Mouse (Mus musculus): ENCODE measurements at regions not wholly inside any gene's neighbourhood (a gene's known extent, or its start where the extent isn't known, plus 50 kb on each side); places are given as distances from the start of the nearest gene placed in this dataset.
A peak's percentile ranks its signal among the peaks of the same experiment; 100 is the strongest.

- no peaks in the 10 kb centered on the region for H3K27me3 ChIP-seq (ENCODE audit: control insufficient read depth, insufficient read depth, insufficient read length)
- H3K36me3 ChIP-seq (ENCODE audit: control insufficient read depth, insufficient read depth): no peaks in the 10 kb centered on the region
- no peaks in the 10 kb centered on the region for H3K79me2 ChIP-seq (ENCODE audit: control insufficient read depth, insufficient read depth)
- no peak overlapping the region for H3ac ChIP-seq (ENCODE audit: control insufficient read depth, insufficient read length)
- peak overlapping the region; percentile 62 for H3K4me2 ChIP-seq (ENCODE audit: low read depth)
- TF ChIP-seq TCF12 (IDR thresholded peaks at IDR 0.05; ENCODE audit: insufficient read depth, poor library complexity, severe bottlenecking) (peak; percentile 33), MYOD1 (IDR thresholded peaks at IDR 0.05; ENCODE audit: control insufficient read depth in 1 of 3, insufficient read length in 2 of 3, low read depth in 2 of 3) (peak; percentile 39 to 49 (median 47)), MAX (IDR thresholded peaks at IDR 0.05; ENCODE audit: low read depth) (no peak)
- no peak overlapping the region for H3K4me3 ChIP-seq
Observed at GRCm38 (mm10) chr2:61247336-61247735, 284.3 kb upstream of the Rbms1 start.

- Histone ChIP-seq H3ac (ENCODE audit: control insufficient read depth, insufficient read length) (no peak overlapping the region), H3K4me3 (no peak overlapping the region)
Observed at GRCm38 (mm10) chr2:61246691-61247258, 283.8 kb upstream of the Rbms1 start.

GRCm38 (mm10) chr2:61245526-61245925 is 282.5 kb upstream of the Rbms1 start:
- Histone ChIP-seq H3ac (ENCODE audit: control insufficient read depth, insufficient read length) (no peak overlapping the region), H3K4me2 (ENCODE audit: low read depth) (no peak overlapping the region), H3K4me3 (no peak overlapping the region), H3K36me3 (ENCODE audit: control insufficient read depth, insufficient read depth) (no peaks in the 10 kb centered on the region), H3K27me3 (ENCODE audit: control insufficient read depth, insufficient read depth, insufficient read length) (no peaks in the 10 kb centered on the region), H3K79me2 (ENCODE audit: control insufficient read depth, insufficient read depth) (no peaks in the 10 kb centered on the region)
- TF ChIP-seq MYOD1 (IDR thresholded peaks at IDR 0.05; ENCODE audit: control insufficient read depth in 1 of 3, insufficient read length in 2 of 3, low read depth in 2 of 3): no peak
- TF ChIP-seq REST (IDR thresholded peaks at IDR 0.05; ENCODE audit: insufficient read depth, insufficient read length): no peak
- no peak for TF ChIP-seq CEBPB (IDR thresholded peaks at IDR 0.05; ENCODE audit: insufficient read depth, poor library complexity, severe bottlenecking)
- no peak for TF ChIP-seq POLR2AphosphoS2 (IDR thresholded peaks at IDR 0.05; ENCODE audit: insufficient read length, low read depth)
- TF ChIP-seq TCF12 (IDR thresholded peaks at IDR 0.05; ENCODE audit: insufficient read depth, poor library complexity, severe bottlenecking): no peak
- no peak for TF ChIP-seq POLR2A (IDR thresholded peaks at IDR 0.05; ENCODE audit: insufficient read length, low read depth)
- no peak for TF ChIP-seq E2F4 (IDR thresholded peaks at IDR 0.05; ENCODE audit: insufficient read depth)
- TF ChIP-seq SRF (IDR thresholded peaks at IDR 0.05; ENCODE audit: control insufficient read depth, insufficient read length, low read depth): no peak
- TF ChIP-seq USF1 (IDR thresholded peaks at IDR 0.05; ENCODE audit: low read depth): no peak
- no peak for TF ChIP-seq TCF3 (IDR thresholded peaks at IDR 0.05; ENCODE audit: insufficient read length, low read depth)
- TF ChIP-seq MAX (IDR thresholded peaks at IDR 0.05; ENCODE audit: low read depth): no peak
- TF ChIP-seq MYOG (IDR thresholded peaks at IDR 0.05; ENCODE audit: control insufficient read depth in 1 of 3, insufficient read depth in 1 of 3, insufficient read length in 2 of 3, low read depth in 2 of 3): no peak

More at GRCm38 (mm10) chr2:61246691-61247258, 283.8 kb upstream of the Rbms1 start:
- TF ChIP-seq MYOD1 (IDR thresholded peaks at IDR 0.05; ENCODE audit: control insufficient read depth in 1 of 3, insufficient read length in 2 of 3, low read depth in 2 of 3) (peak in 2 of 3 experiments; percentile 85), TCF3 (IDR thresholded peaks at IDR 0.05; ENCODE audit: insufficient read length, low read depth) (peak; percentile 24), POLR2AphosphoS2 (IDR thresholded peaks at IDR 0.05; ENCODE audit: insufficient read length, low read depth) (no peak), MYOG (IDR thresholded peaks at IDR 0.05; ENCODE audit: control insufficient read depth in 1 of 3, insufficient read depth in 1 of 3, insufficient read length in 2 of 3, low read depth in 2 of 3) (peak; percentile 62 to 91 (median 86)), MAX (IDR thresholded peaks at IDR 0.05; ENCODE audit: low read depth) (no peak), E2F4 (IDR thresholded peaks at IDR 0.05; ENCODE audit: insufficient read depth) (no peak), POLR2A (IDR thresholded peaks at IDR 0.05; ENCODE audit: insufficient read length, low read depth) (peak; percentile 29), SRF (IDR thresholded peaks at IDR 0.05; ENCODE audit: control insufficient read depth, insufficient read length, low read depth) (no peak), USF1 (IDR thresholded peaks at IDR 0.05; ENCODE audit: low read depth) (no peak), CEBPB (IDR thresholded peaks at IDR 0.05; ENCODE audit: insufficient read depth, poor library complexity, severe bottlenecking) (0 out of 2 replicates have a peak, but pooled peaks have one; percentile 33), REST (IDR thresholded peaks at IDR 0.05; ENCODE audit: insufficient read depth, insufficient read length) (no peak), TCF12 (IDR thresholded peaks at IDR 0.05; ENCODE audit: insufficient read depth, poor library complexity, severe bottlenecking) (peak; percentile 59)
- Histone ChIP-seq H3K27me3 (ENCODE audit: control insufficient read depth, insufficient read depth, insufficient read length) (no peaks in the 10 kb centered on the region), H3K4me2 (ENCODE audit: low read depth) (peak overlapping the region; percentile 62), H3K36me3 (ENCODE audit: control insufficient read depth, insufficient read depth) (no peaks in the 10 kb centered on the region), H3K79me2 (ENCODE audit: control insufficient read depth, insufficient read depth) (no peaks in the 10 kb centered on the region)

- Histone ChIP-seq H3K4me3 (no peak overlapping the region), H3ac (ENCODE audit: control insufficient read depth, insufficient read length) (no peak overlapping the region), H3K36me3 (ENCODE audit: control insufficient read depth, insufficient read depth) (no peaks in the 10 kb centered on the region), H3K79me2 (ENCODE audit: control insufficient read depth, insufficient read depth) (no peaks in the 10 kb centered on the region), H3K4me2 (ENCODE audit: low read depth) (peak overlapping the region; percentile 40), H3K27me3 (ENCODE audit: control insufficient read depth, insufficient read depth, insufficient read length) (no peaks in the 10 kb centered on the region)
- peak in 2 of 3 experiments; percentile 5 to 27 for TF ChIP-seq MYOD1 (IDR thresholded peaks at IDR 0.05; ENCODE audit: control insufficient read depth in 1 of 3, insufficient read length in 2 of 3, low read depth in 2 of 3)
- TF ChIP-seq E2F4 (IDR thresholded peaks at IDR 0.05; ENCODE audit: insufficient read depth): no peak
Observed at GRCm38 (mm10) chr2:61221676-61222075, 258.7 kb upstream of the Rbms1 start.

- Histone ChIP-seq H3K27me3 (ENCODE audit: control insufficient read depth, insufficient read depth, insufficient read length) (no peaks in the 10 kb centered on the region), H3ac (ENCODE audit: control insufficient read depth, insufficient read length) (no peak overlapping the region), H3K79me2 (ENCODE audit: control insufficient read depth, insufficient read depth) (no peaks in the 10 kb centered on the region), H3K4me2 (ENCODE audit: low read depth) (peak overlapping the region; percentile 40), H3K36me3 (ENCODE audit: control insufficient read depth, insufficient read depth) (no peaks in the 10 kb centered on the region), H3K4me3 (no peak overlapping the region)
- TF ChIP-seq USF1 (IDR thresholded peaks at IDR 0.05; ENCODE audit: low read depth) (no peak), MYOD1 (IDR thresholded peaks at IDR 0.05; ENCODE audit: control insufficient read depth in 1 of 3, insufficient read length in 2 of 3, low read depth in 2 of 3) (peak in 2 of 3 experiments; percentile 57 to 62), CEBPB (IDR thresholded peaks at IDR 0.05; ENCODE audit: insufficient read depth, poor library complexity, severe bottlenecking) (peak; percentile 80; the same call in 1 of the 2 replicates), MYOG (IDR thresholded peaks at IDR 0.05; ENCODE audit: control insufficient read depth in 1 of 3, insufficient read depth in 1 of 3, insufficient read length in 2 of 3, low read depth in 2 of 3) (peak in 1 of 3 experiments; percentile 25), E2F4 (IDR thresholded peaks at IDR 0.05; ENCODE audit: insufficient read depth) (no peak), POLR2AphosphoS2 (IDR thresholded peaks at IDR 0.05; ENCODE audit: insufficient read length, low read depth) (no peak), POLR2A (IDR thresholded peaks at IDR 0.05; ENCODE audit: insufficient read length, low read depth) (no peak)
Observed at GRCm38 (mm10) chr2:61221157-61221556, 258.2 kb upstream of the Rbms1 start.
